Mouse (Mus musculus) pancreas, adult 10 weeks (tissue): ENCODE data around the gene Rap2a. TPM values are rescaled to one million over a fixed set of nuclear protein-coding genes. Genes with fewer than 3 reads are reported as not detected.

ENCODE experiments used
- polyA plus RNA-seq: library from polyadenylated mRNA; stranded (reverse); fragments of 350-450 nt; fragmentation: Illumina TruSeq; extraction: RNeasy Lipid Tissue Mini Kit (QIAGEN cat#74804); gene quantifications from one replicate; pipeline ENCODE4 v1.2.3, GENCODE M21; 2015; ENCODE audit warnings: low read depth, low replicate concordance; ENCODE audit not compliant: insufficient read depth

Rap2a gene
- polyA plus RNA-seq: 3.6 TPM

GRCm38 (mm10) chr14:120477982-120478568, at the start of gene Rap2a:
Rap2a (plus strand) TSS chr14:120478444.

Other genes with a start within 250 kb of the Rap2a start
- 25.1 TPM for gene Mbnl2, start 202.8 kb upstream of the Rap2a start, polyA plus RNA-seq